Mouse (Mus musculus): ENCODE measurements around the gene Srd5a1.

DNA sequence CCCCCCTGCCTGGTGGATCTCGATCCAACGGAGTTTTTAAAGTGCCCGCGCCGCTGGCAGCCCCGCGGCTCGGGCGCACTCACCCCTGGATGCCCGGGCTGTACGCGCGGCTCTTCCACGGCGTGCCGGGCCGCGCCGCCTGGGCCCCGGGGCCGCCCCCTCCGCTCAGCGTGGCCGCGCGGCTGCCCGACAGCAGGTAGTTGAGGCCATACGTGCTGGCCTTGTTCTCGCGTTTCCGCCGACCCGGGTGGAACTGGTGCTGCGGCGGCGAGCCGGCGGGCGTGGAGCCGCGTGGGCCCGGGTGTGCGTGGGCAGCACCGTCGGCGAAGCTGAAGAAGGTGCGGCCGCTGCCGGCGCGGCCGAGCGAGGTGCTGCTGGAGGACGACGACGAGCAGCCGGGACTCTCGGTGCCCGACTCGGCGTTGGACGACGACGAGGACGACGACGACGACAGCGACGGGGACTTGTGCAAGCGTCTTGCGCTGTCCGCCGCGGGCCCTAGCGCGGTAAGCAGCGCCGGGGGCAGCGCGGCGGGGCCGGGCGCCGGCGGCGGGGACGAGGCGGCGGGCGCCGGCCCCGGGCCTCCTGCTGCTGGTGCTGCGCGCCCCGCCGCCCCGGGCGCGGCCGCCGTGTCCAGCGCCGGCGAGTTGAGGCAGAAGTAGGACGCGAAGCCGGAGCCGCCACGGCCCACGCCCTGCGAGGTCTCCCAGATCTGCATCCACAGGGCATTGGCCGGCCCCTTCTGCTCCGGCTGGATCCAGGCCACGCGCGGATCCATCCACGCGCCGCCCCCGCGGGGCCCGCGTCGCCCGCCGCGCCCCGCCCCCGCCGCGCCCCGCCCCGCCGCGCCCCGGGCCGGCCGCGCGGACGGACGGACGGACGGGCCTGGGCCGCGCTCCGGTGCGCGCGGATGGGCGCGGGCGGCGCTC is 77.6 kb downstream of the Srd5a1 start, which contains the start of gene Nsun2:
- TF ChIP-seq MAX (IDR thresholded peaks at IDR 0.05): no peak
- no peak for TF ChIP-seq CTCF (IDR thresholded peaks at IDR 0.05; ENCODE audit: control insufficient read depth, insufficient read depth, insufficient read length)
- no peak for TF ChIP-seq USF1 (IDR thresholded peaks at IDR 0.05; ENCODE audit: low read depth)
